Comparison of ENCODE assay signal across 9 mouse cellular contexts in genomic region chr12:103433986-103434731, GRCm38 (mm10). TPM values are rescaled to one million over a fixed set of nuclear protein-coding genes. Genes with fewer than 3 reads are reported as not detected.
DNase-seq lines count a peak whose midpoint lies in the region; ATAC-seq and TF ChIP-seq lines count a peak whose summit lies in the region.
"Had no signal": no experiment of that assay in that cellular context is flagged by ENCODE, and none has a peak within 500 bp of the region (broad histone marks: within the 10 kb centered on the region; RNA-seq: fewer than 3 reads in every experiment).

Ifi27 (plus strand) TSS chr12:103434211.

- H3K36me3 ChIP-seq in heart, embryonic 13.5 days: no peaks in the 10 kb centered on the region
- 0 out of 2 replicates have a peak, but pooled peaks cover 5% of the 10 kb centered on the region for H3K36me3 ChIP-seq in liver, postnatal 0 days (replicated peaks; ENCODE audit: insufficient read depth, low read length)
- H3K36me3 ChIP-seq in small intestine, adult 2 months (ENCODE audit: control insufficient read depth, insufficient read depth, low read length): peaks cover 9% of the 10 kb centered on the region; the same call in 1 of the 2 replicates
- H3K36me3 ChIP-seq: limb, embryonic 12.5 days had no signal

- peak within 1 kb of the TSS; percentile 53 for H3K4me2 ChIP-seq in heart, embryonic 13.5 days
- H3K4me2 ChIP-seq in liver, postnatal 0 days (ENCODE audit: low read depth, low read length): peak within 1 kb of the TSS; percentile 62
- H3K4me2 ChIP-seq: limb, embryonic 12.5 days had no signal

- no peak within 1 kb of the TSS for H3K9ac ChIP-seq in heart, embryonic 13.5 days
- peak within 1 kb of the TSS; percentile 28 for H3K9ac ChIP-seq in liver, postnatal 0 days (replicated peaks)
- H3K9ac ChIP-seq: limb, embryonic 12.5 days had no signal

- no peak for ATAC-seq in heart, embryonic 13.5 days (ENCODE audit: extremely low read depth, insufficient number of reproducible peaks, low FRiP score, low TSS enrichment)
- ATAC-seq in liver, postnatal 0 days: peak; percentile 100

- no peak for TF ChIP-seq EP300 in liver, postnatal 0 days (IDR thresholded peaks at IDR 0.05; ENCODE audit: low read depth)

- peak; percentile 1 for DNase-seq in retina, embryonic 14.5 days (ENCODE audit: low spot score)
- no peak for DNase-seq in retina, postnatal 1 day
- peak; percentile 90 for DNase-seq in brain, adult 2 months (ENCODE audit: low read depth, low spot score)
- peak; percentile 85 for DNase-seq in large intestine, adult 2 months (ENCODE audit: low read depth, low spot score)
- DNase-seq in liver, postnatal 0 days: peak; percentile 58
- DNase-seq in embryo, embryonic 11 days: no peak

- H3K4me3 ChIP-seq in heart, embryonic 13.5 days: peak within 1 kb of the TSS; percentile 38
- peak within 1 kb of the TSS; percentile 31 for H3K4me3 ChIP-seq in liver, postnatal 0 days (ENCODE audit: low read depth, low read length)
- H3K4me3 ChIP-seq in small intestine, adult 2 months (ENCODE audit: low read depth, low read length): peak within 1 kb of the TSS; percentile 17; the same call in 1 of the 2 replicates
- H3K4me3 ChIP-seq: limb, embryonic 12.5 days had no signal

- H3K27ac ChIP-seq in heart, embryonic 13.5 days (replicated peaks): peak within 1 kb of the TSS; percentile 36
- peak within 1 kb of the TSS; percentile 78 for H3K27ac ChIP-seq in liver, postnatal 0 days (ENCODE audit: low read depth)
- peak within 1 kb of the TSS; percentile 92 for H3K27ac ChIP-seq in small intestine, adult 2 months (ENCODE audit: insufficient read depth, low read depth, low read length)
- H3K27ac ChIP-seq: limb, embryonic 12.5 days had no signal

- 0 out of 2 replicates have a peak, but pooled peaks have one; percentile 32 for TF ChIP-seq POLR2A in small intestine, adult 2 months (IDR thresholded peaks at IDR 0.05; ENCODE audit: low read depth, low read length)

- 46% methylated on average over 8 of the region's 8 CpGs for WGBS in heart, embryonic 13.5 days
- WGBS in large intestine, adult 2 months: 25% methylated on average over 8 of the region's 8 CpGs
- WGBS in liver, postnatal 0 days (ENCODE audit: insufficient replicate concordance): 42% methylated on average over 8 of the region's 8 CpGs
- 17% methylated on average over 8 of the region's 8 CpGs for WGBS in small intestine, adult 2 months

- no peaks in the 10 kb centered on the region for H3K9me3 ChIP-seq in heart, embryonic 13.5 days
- no peaks in the 10 kb centered on the region for H3K9me3 ChIP-seq in liver, postnatal 0 days (ENCODE audit: low read length)
- H3K9me3 ChIP-seq: limb, embryonic 12.5 days had no signal

- H3K27me3 ChIP-seq in heart, embryonic 13.5 days (replicated peaks): no peaks in the 10 kb centered on the region
- H3K27me3 ChIP-seq in liver, postnatal 0 days (ENCODE audit: insufficient read depth, low read length): no peaks in the 10 kb centered on the region
- H3K27me3 ChIP-seq in small intestine, adult 2 months (ENCODE audit: control insufficient read depth, insufficient read depth, low read length): no peaks in the 10 kb centered on the region
- H3K27me3 ChIP-seq: limb, embryonic 12.5 days had no signal

- TF ChIP-seq CTCF in liver, postnatal 0 days (IDR thresholded peaks at IDR 0.05; ENCODE audit: low read depth): no peak
- no peak for TF ChIP-seq CTCF in small intestine, adult 2 months (IDR thresholded peaks at IDR 0.05; ENCODE audit: extremely low read depth, insufficient read length, insufficient replicate concordance, low read depth, low read length)

- no peaks in the 10 kb centered on the region for H3K4me1 ChIP-seq in heart, embryonic 13.5 days
- peaks cover 5% of the 10 kb centered on the region; the same call in 1 of the 2 replicates for H3K4me1 ChIP-seq in liver, postnatal 0 days (ENCODE audit: insufficient read depth)
- peaks cover 13% of the 10 kb centered on the region; the same call in 1 of the 2 replicates for H3K4me1 ChIP-seq in small intestine, adult 2 months (ENCODE audit: control insufficient read depth, insufficient read depth, insufficient read length, low read length)
- H3K4me1 ChIP-seq: limb, embryonic 12.5 days had no signal

RNA-seq across cellular contexts. Expression of gene Ifi27, which starts in this region (rescaled TPM):
- polyA plus RNA-seq in heart, embryonic 13.5 days (2015; fragmentation: Nextera tagmentation; extraction: Ambion mirVana): 32.9 and 33.9 TPM in 2 replicates
- 108 and 125 TPM in 2 replicates for polyA plus RNA-seq in large intestine, adult 2 months (2012; rRNA removed)
- polyA plus RNA-seq in liver, postnatal 0 days (2015; fragmentation: Nextera tagmentation; extraction: Ambion mirVana): 37.2 and 44.0 TPM in 2 replicates
- polyA plus RNA-seq in small intestine, adult 2 months (2012; rRNA removed): 96.5 and 170 TPM in 2 replicates

Comparison
In these comparisons a context has a peak if more than half of its experiments do, and no peak if none do; other contexts are left out.
1. DNase-seq: peak in retina, embryonic 14.5 days (single experiment), brain, adult 2 months (single experiment), large intestine, adult 2 months (single experiment) and liver, postnatal 0 days (single experiment); none in retina, postnatal 1 day (single experiment) and embryo, embryonic 11 days (single experiment).
2. H3K27ac ChIP-seq: peak in every context shown above with its lines; median percentile 92 in small intestine, adult 2 months; 78 in liver, postnatal 0 days; 36 in heart, embryonic 13.5 days.
3. Peak in every context shown above with its lines, with median percentiles within 50 percentile points of each other: H3K4me3 ChIP-seq.